Mouse (Mus musculus) spleen, adult 2 months (tissue): ENCODE measurements around the gene Sptan1.

Experiments used
- CTCF ChIP-seq: fragments of 200-500 bp; IDR thresholded peaks from 2 replicates; pipeline ENCODE4 v1.5.1; 2011; ENCODE audit warnings: mild to moderate bottlenecking, inconsistent platforms; ENCODE audit not compliant: insufficient read depth, insufficient read length, insufficient replicate concordance; ENCODE audit errors: extremely low read depth
- POLR2A ChIP-seq: fragments of 200-500 bp; IDR thresholded peaks from 2 replicates; pipeline ENCODE4 v1.6.1; 2011; ENCODE audit warnings: low read depth, low read length, inconsistent platforms

GRCm38 (mm10) chr2:30037762-30038161 lies 72.4 kb downstream of the Sptan1 start:
- TF ChIP-seq CTCF: no peak
- TF ChIP-seq POLR2A: no peak
